Mouse (Mus musculus) gastrocnemius, postnatal 36 days (tissue): Measurements from ENCODE around the gene Fancg. TPM values are rescaled to one million over a fixed set of nuclear protein-coding genes. Genes with fewer than 3 reads are reported as not detected.

Source experiments
- DNase-seq, 2 experiments: peaks; one replicate each; pipeline ENCODE4 v3.0.0; 2022
- intact Hi-C: fragments of 180-260 bp; cut with DNase I; formaldehyde crosslinking; loops from one replicate; pipeline ENCODE4 v1.15.1; 2025
- total RNA-seq, 2 experiments: library from RNA; stranded (reverse); gene quantifications; 2 replicates each; pipeline ENCODE4 v1.2.3; 2021

Gene Fancg
- total RNA-seq, 2 experiments from 2014 or later = 0.84 to 1.1 TPM

- intact Hi-C loops = no loop called here
- DNase-seq = no peak
These were observed 26.1 kb upstream of the Fancg start for GRCm38 (mm10) chr4:43036356-43036755.

- intact Hi-C loops = no loop called here
- DNase-seq = no peak
These were observed 25.5 kb upstream of the Fancg start for GRCm38 (mm10) chr4:43035851-43036250.

GRCm38 (mm10) chr4:43033481-43033880, 23.2 kb upstream of the Fancg start:
- intact Hi-C loops = no loop called here
- DNase-seq = no peak

- no peak for DNase-seq
- intact Hi-C loops = no loop called here
These were observed 22.2 kb upstream of the Fancg start for GRCm38 (mm10) chr4:43032501-43032900.

- intact Hi-C loops = no loop called here
- DNase-seq = peak; percentile 86 to 90
These were observed 21.1 kb upstream of the Fancg start, which contains the start of gene Stoml2 for GRCm38 (mm10) chr4:43031237-43031995. Stoml2 (minus strand) TSS chr4:43031710.

GRCm38 (mm10) chr4:43030780-43031230, 20.5 kb upstream of the Fancg start:
- intact Hi-C loops = no loop called here
- DNase-seq = no peak

GRCm38 (mm10) chr4:43030352-43030751, 20.0 kb upstream of the Fancg start:
- no peak for DNase-seq
- intact Hi-C loops = no loop called here

GRCm38 (mm10) chr4:43029749-43030148, 19.4 kb upstream of the Fancg start:
- no peak for DNase-seq
- intact Hi-C loops = no loop called here

- intact Hi-C loops = no loop called here
- DNase-seq = no peak
These were observed 18.8 kb upstream of the Fancg start for GRCm38 (mm10) chr4:43029121-43029520.

- DNase-seq = peak; percentile 92
- intact Hi-C loops = loop anchor here (2.0 kb wide), 1 partner anchor 17 kb away; no protein-coding TSS in a partner anchor
These were observed 15.0 kb upstream of the Fancg start, which contains the start of gene Pigo for GRCm38 (mm10) chr4:43025084-43025960. Pigo (minus strand) TSS chr4:43025819.

GRCm38 (mm10) chr4:43024673-43025072, 14.4 kb upstream of the Fancg start:
- intact Hi-C loops = loop anchor here (2.0 kb wide), 1 partner anchor 16 kb away; no protein-coding TSS in a partner anchor
- DNase-seq = no peak

- no peak for DNase-seq
- intact Hi-C loops = no loop called here
These were observed 11.0 kb upstream of the Fancg start for GRCm38 (mm10) chr4:43021341-43021740.

- intact Hi-C loops = no loop called here
- DNase-seq = no peak
These were observed 10.6 kb upstream of the Fancg start for GRCm38 (mm10) chr4:43020876-43021275.

- DNase-seq = no peak
- intact Hi-C loops = no loop called here
These were observed 9.5 kb upstream of the Fancg start for GRCm38 (mm10) chr4:43019641-43020465.

- intact Hi-C loops = no loop called here
- no peak for DNase-seq
These were observed 8.9 kb upstream of the Fancg start for GRCm38 (mm10) chr4:43019176-43019575.

- intact Hi-C loops = no loop called here
These were observed 7.8 kb upstream of the Fancg start for GRCm38 (mm10) chr4:43018156-43018555.

GRCm38 (mm10) chr4:43012091-43012490, 1.8 kb upstream of the Fancg start:
- no peak for DNase-seq
- intact Hi-C loops = no loop called here

More at GRCm38 (mm10) chr4:43018156-43018555, 7.8 kb upstream of the Fancg start:
- no peak for DNase-seq

- no peak for DNase-seq
- intact Hi-C loops = no loop called here
These were observed 4.5 kb downstream of the Fancg start for GRCm38 (mm10) chr4:43005765-43006164.

- intact Hi-C loops = no loop called here
- DNase-seq = no peak
These were observed 5.4 kb downstream of the Fancg start for GRCm38 (mm10) chr4:43004951-43005350.

- no peak for DNase-seq
- intact Hi-C loops = no loop called here
These were observed 7.4 kb downstream of the Fancg start for GRCm38 (mm10) chr4:43002756-43003439.
